Mouse (Mus musculus): Measurements from ENCODE around the gene Gbgt1.
"Not testable (repeated sequence)": the region's sequence is repeated elsewhere in the genome, so short reads cannot be mapped to it uniquely, and the experiment has no call there.

Gene Gbgt1

GRCm38 (mm10) chr2:28498431-28498830, 1.7 kb downstream of the Gbgt1 start:
- DNase-seq (ENCODE audit: extremely low spot score, low read depth, low spot score) = no peak

DNA sequence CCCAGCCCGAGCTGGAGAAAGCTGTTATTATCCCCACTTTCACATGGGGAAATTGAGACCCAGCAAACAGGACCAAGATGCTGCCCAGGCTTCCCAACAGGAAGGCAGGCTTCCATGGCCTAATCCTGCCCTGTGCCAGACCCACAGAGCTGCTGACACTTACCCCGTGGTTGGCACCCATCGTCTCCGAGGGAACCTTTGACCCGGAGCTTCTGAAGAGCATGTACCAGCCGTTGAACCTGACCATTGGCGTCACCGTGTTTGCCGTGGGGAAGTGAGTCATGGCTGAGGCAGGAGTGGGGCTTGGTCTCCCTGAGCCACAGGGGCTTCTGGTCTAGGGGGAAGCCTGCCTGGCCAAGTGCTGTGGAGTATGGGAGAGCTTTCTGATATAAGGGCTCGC, 6.3 kb downstream of the Gbgt1 start:
- no peak for DNase-seq (ENCODE audit: extremely low spot score, low read depth, low spot score)

DNA sequence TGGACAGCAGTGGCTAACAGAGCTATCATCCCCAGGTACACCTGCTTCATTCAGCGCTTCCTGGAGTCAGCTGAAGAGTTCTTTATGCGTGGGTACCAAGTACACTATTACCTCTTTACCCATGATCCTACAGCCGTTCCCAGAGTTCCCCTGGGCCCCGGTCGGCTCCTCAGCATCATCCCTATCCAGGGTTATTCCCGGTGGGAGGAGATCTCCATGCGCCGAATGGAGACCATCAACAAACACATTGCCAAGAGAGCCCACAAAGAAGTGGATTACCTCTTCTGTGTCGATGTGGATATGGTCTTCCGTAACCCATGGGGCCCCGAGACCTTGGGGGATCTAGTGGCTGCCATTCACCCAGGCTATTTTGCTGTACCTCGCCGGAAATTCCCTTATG, 8.0 kb downstream of the Gbgt1 start:
- DNase-seq (ENCODE audit: extremely low spot score, low read depth, low spot score) = no peak

GRCm38 (mm10) chr2:28505795-28506194, 9.1 kb downstream of the Gbgt1 start, which contains the start of gene Gm10134:
TSS of gene Gm10134 (plus strand) at chr2:28506095.
- DNase-seq (ENCODE audit: extremely low spot score, low read depth, low spot score) = no peak

- DNase-seq (ENCODE audit: extremely low spot score, low read depth, low spot score) = no peak
These were observed 9.6 kb downstream of the Gbgt1 start for GRCm38 (mm10) chr2:28506291-28506690.

DNA sequence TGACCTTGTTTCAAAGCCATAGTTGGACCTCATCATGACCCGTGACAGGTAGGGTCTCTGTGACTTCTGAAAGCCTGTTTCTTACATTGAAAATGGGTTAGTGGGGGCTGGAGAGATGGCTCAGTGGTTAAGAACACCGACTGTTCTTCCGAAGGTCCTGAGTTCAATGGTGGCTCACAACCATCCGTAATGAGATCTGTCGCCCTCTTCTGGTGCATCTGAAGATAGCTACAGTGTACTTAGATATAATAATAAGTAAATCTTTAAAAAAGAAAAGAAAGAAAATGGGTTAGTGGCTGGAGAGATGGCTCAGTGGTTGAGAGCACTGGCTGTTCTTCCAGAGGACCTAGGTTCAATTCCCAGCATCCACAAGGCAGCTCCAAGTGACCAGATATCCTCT, 14.9 kb downstream of the Gbgt1 start:
- not testable (repeated sequence) for DNase-seq (ENCODE audit: extremely low spot score, low read depth, low spot score)

DNA sequence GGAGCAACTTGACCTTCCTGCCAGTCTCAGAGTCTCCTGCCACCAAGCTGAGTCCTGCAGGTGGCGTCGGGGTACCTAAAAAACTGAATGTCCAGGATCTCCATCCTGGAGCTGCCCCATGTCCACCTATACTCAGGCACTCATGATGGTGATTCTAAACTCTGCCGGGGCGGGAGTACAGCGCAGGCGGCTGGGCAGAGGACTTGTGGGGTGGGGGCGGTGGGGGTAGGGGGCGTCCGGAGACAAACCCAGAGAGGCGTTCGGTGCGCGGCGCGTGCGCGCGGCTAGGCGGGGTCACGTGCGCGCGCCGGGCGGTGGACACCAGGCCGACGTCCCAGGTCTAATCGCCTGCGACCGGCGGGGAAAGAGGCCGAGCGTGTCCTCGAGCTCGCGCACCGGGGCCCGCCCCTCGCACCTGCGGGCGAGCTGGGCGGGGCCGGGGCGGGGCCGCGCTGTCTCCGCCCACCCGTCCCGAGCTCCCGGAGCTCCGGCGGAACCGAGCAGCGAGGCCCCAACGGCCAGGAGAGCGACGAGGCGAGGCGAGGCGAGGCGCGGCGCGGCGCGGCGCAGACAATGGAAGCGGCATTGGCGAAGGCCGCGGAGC, 16.2 kb downstream of the Gbgt1 start, which contains the start of gene Ralgds:
TSS of gene Ralgds (plus strand) at position 328 of the 604 bp plus-strand sequence.
- DNase-seq (ENCODE audit: extremely low spot score, low read depth, low spot score) = no peak

- DNase-seq (ENCODE audit: extremely low spot score, low read depth, low spot score) = no peak
These were observed 17.0 kb downstream of the Gbgt1 start for GRCm38 (mm10) chr2:28513431-28514370.

GRCm38 (mm10) chr2:28514489-28514888, 17.8 kb downstream of the Gbgt1 start:
- DNase-seq (ENCODE audit: extremely low spot score, low read depth, low spot score) = no peak

GRCm38 (mm10) chr2:28517206-28517909, 20.7 kb downstream of the Gbgt1 start:
- no peak for DNase-seq (ENCODE audit: extremely low spot score, low read depth, low spot score)

- no peak for DNase-seq (ENCODE audit: extremely low spot score, low read depth, low spot score)
These were observed 21.5 kb downstream of the Gbgt1 start for GRCm38 (mm10) chr2:28518231-28518630.

- no peak for DNase-seq (ENCODE audit: extremely low spot score, low read depth, low spot score)
These were observed 23.9 kb downstream of the Gbgt1 start for GRCm38 (mm10) chr2:28520581-28520980.

DNA sequence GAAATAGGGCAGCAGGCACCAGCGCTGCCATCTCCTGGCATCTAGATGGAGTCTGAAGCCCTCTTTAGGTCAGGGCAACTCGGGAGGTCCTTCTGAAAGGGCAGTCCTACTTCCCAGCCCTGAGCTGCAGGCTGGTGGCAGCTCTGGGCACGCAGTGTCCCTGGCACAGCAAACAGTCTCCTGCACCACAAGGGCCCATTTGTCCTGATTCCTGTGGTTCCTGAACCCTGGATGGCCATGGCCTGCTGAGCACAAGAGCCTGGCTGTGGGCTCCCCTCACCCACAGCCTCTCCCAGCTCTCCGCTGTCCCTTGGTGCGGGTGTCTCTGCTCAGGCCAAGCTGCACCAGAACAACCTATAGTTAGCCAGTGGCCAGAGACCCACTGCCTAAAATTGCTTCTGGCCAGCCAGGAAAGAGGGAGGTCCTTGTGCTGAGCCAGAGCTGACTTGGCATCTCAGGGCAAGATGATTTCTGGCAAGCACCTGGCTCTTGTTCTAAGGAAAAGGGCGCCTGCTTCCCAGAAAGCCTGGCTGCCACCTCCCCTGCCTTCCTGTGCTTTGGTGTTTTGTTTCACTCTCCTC, 25.0 kb downstream of the Gbgt1 start:
- DNase-seq (ENCODE audit: extremely low spot score, low read depth, low spot score) = no peak

DNA sequence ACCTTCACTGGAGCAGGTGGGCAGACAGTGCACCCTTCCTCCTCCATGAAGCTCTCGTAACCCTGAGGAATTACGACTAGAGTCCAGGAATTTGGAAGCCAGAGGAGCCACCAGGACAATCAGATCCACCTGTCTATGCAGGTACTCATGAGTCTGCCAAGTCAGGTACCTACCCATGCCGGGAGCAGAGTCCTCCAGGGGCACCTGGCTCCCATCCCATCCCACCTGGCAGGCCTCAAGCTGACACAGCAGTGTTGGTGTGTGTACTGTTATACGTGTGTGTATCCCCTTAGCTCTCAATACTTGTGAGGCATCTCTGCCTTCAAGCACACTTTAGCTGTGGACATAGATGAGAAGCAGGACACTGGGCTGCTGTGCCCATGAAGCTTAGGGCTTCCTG, 25.5 kb downstream of the Gbgt1 start:
- no peak for DNase-seq (ENCODE audit: extremely low spot score, low read depth, low spot score)

DNA sequence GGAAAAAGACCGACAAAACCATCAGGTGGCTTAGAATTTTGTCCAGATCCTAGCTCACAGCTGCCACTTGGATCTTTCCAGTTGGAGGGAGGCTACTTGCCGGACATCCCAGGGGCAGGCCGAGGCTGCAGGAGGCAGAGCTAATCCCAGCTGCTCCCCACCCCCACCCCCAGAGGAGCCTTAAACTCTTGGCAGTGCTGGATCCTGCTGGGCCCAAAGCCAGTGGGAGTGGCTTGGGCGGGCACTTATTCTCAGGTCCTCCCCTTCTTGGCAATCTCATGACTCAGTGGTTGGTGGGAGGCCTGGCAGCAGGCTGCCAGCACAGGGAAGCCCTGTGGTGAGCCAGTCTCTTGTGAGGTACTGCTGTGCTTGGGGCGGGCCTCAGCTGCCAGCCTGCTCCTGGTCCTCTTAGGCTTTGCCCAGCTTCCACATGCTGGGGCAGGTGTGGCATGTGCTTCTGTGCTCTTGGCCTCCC, 27.0 kb downstream of the Gbgt1 start:
- no peak for DNase-seq (ENCODE audit: extremely low spot score, low read depth, low spot score)

GRCm38 (mm10) chr2:28524406-28524805, 27.7 kb downstream of the Gbgt1 start:
- DNase-seq (ENCODE audit: extremely low spot score, low read depth, low spot score) = no peak

DNA sequence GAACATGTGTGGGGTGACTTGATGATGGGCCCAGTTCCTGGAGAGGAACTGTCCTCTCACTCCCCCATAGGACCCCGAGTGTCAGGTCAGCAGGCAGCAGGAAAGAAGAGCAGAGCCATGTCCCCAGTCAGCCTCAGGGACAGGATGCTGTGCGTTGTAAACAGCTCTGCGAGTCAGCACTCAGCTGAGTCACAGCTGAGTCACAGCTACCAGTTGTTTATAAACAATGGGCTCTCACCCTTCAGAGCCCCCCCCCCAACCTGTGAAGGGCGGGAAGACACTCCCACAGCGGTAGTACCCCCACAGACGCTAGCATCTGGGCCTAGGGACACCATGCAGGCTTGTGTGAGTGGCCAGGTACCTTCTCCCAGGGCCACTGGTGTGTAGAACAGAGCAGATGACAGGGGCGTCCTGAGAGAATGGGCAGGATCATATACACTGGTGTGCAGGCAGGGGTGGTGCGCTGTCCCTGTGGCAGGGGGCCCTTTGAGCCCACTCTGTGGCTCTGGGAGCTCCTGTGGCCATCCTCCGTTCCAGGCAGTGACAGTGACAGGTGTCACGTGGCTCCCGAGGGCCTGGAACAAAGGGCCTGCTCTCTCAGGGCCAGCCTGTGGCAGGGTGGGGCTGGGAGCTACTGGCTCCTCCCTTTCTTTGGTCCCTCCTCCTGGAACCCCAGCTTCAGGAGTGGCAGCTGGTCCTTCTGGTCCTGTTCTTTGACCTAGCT, 28.7 kb downstream of the Gbgt1 start:
- no peak for DNase-seq (ENCODE audit: extremely low spot score, low read depth, low spot score)

- no peak for DNase-seq (ENCODE audit: extremely low spot score, low read depth, low spot score)
These were observed 29.5 kb downstream of the Gbgt1 start for GRCm38 (mm10) chr2:28525943-28526876.
